Mouse (Mus musculus): Measurements from ENCODE around the gene Mchr1. TPM values are rescaled to one million over a fixed set of nuclear protein-coding genes. Genes with fewer than 3 reads are reported as not detected.

The Mchr1 gene
- total and polyA plus RNA-seq, 2 experiments from 2014 or later, result 7.0 to 11.1 TPM

DNA sequence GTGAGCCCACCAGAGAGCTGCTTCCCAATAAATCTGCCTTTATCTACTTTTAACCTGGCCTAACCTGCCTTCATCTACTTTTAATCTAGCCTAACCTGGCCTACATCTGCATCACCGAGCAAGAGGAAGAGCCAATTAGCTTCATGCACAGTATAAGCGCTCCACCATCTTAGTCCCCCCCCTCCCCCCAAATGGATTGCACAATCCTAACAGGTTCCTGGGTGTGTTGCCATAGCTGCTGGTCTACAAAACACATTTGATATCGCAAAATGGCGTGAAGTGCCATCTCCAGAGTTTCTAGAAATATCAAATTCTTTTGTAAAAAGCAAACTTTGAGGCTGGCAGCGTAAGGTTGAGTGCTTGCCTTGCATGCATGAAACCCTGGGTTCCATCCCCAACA lies 24.0 kb downstream of the Mchr1 start:
- 95% methylated on average over 5 of the region's 5 CpGs for WGBS

DNA sequence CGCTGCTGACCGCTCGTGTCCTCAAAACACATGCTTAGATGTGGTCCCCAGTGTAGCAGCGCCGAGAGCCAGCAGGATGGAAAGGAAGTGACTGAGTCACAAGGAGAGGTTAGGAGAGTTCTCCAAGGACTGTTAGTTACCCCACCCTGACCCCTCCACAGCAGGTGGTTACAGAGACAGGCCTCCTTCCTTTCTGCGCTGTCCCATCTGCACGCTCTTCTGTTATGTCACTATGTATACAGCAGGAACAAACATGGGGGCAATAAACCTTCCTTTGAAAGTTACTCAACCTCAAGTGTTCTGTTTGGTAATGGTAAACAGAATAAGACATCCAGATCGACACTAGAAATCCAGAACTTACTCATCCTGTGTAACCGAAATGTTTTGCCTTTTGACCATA lies 24.9 kb downstream of the Mchr1 start:
- no peak overlapping the region for H3K4me2 ChIP-seq (ENCODE audit: low read depth, low read length)
- no peaks in the 10 kb centered on the region for H3K27me3 ChIP-seq (ENCODE audit: insufficient read depth, low read length)
- H3K9ac ChIP-seq (replicated peaks; ENCODE audit: low read length), result no peak overlapping the region
- DNase-seq (ENCODE audit: low spot score), result no peak
- H3K36me3 ChIP-seq (ENCODE audit: insufficient read depth, low read length), result no peaks in the 10 kb centered on the region
- no peak overlapping the region for H3K4me3 ChIP-seq (ENCODE audit: low read length)
- no peaks in the 10 kb centered on the region for H3K9me3 ChIP-seq (ENCODE audit: low read length)
- ATAC-seq, result no peak
- WGBS, result 87% methylated on average over 9 of the region's 9 CpGs
- peaks cover 1% of the 10 kb centered on the region; the same call in 1 of the 2 replicates for H3K4me1 ChIP-seq (ENCODE audit: insufficient read depth, low read length)
- no peak for TF ChIP-seq CTCF (IDR thresholded peaks at IDR 0.05; ENCODE audit: low read depth)
- no peak overlapping the region for H3K27ac ChIP-seq

More for the DNA sequence above, 24.0 kb downstream of the Mchr1 start:
- Histone ChIP-seq H3K27me3 (ENCODE audit: insufficient read depth, low read length) (no peaks in the 10 kb centered on the region), H3K27ac (no peak overlapping the region), H3K9ac (replicated peaks; ENCODE audit: low read length) (no peak overlapping the region), H3K9me3 (ENCODE audit: low read length) (no peaks in the 10 kb centered on the region), H3K4me3 (ENCODE audit: low read length) (no peak overlapping the region), H3K36me3 (ENCODE audit: insufficient read depth, low read length) (no peaks in the 10 kb centered on the region), H3K4me1 (ENCODE audit: insufficient read depth, low read length) (peaks cover 8% of the 10 kb centered on the region; the same call in 1 of the 2 replicates), H3K4me2 (ENCODE audit: low read depth, low read length) (no peak overlapping the region)
- ATAC-seq, result no peak
- TF ChIP-seq CTCF (IDR thresholded peaks at IDR 0.05; ENCODE audit: low read depth), result no peak
- no peak for DNase-seq (ENCODE audit: low spot score)

DNA sequence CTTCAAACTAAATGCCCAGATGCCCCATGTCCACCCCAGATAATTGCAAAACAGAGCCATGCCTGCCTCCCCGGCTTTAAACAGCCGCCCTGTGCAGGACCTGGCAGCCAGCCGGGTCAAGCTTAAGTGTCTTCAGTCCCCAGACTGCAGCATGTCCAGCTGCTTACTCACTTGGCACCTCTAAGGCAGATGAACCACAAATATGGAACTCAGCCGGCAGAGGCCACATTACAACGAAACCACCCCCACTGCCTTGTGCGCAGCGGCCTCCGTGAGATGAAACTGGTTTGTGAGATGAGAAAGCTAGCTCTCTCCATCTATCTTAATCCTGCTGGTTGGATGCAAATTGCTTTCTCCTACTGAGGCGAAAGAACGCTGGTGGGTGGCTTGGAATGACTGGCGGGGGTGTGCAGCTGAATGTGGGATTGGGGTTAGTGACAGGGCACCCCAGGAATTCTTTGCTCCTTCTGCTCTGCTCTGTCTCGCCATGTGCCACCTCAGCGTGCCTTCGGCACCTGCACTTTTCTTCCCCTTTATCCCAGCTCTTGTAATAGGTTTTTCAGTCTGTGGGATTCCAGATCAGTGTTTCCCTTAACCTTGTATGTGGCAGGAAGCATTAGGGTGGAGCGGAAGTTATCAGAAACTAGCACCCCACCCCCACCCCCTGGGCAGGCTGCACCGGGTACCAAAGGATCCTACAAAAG lies 29.2 kb downstream of the Mchr1 start:
- Histone ChIP-seq H3K9me3 (ENCODE audit: low read length) (no peaks in the 10 kb centered on the region), H3K4me2 (ENCODE audit: low read depth, low read length) (0 out of 2 replicates have a peak overlapping the region, but pooled peaks have one; percentile 2), H3K27me3 (ENCODE audit: insufficient read depth, low read length) (no peaks in the 10 kb centered on the region), H3K4me1 (ENCODE audit: insufficient read depth, low read length) (no peaks in the 10 kb centered on the region), H3K27ac (peak overlapping the region; percentile 17; the same call in 1 of the 2 replicates), H3K36me3 (ENCODE audit: insufficient read depth, low read length) (no peaks in the 10 kb centered on the region), H3K9ac (replicated peaks; ENCODE audit: low read length) (peak overlapping the region; percentile 33; the same call in 1 of the 2 replicates), H3K4me3 (ENCODE audit: low read length) (no peak overlapping the region)
- ATAC-seq (peak; percentile 61), DNase-seq (ENCODE audit: low spot score) (peak; percentile 61)
- TF ChIP-seq CTCF (IDR thresholded peaks at IDR 0.05; ENCODE audit: low read depth), result no peak
- WGBS, result 26% methylated on average over 16 of the region's 16 CpGs

DNA sequence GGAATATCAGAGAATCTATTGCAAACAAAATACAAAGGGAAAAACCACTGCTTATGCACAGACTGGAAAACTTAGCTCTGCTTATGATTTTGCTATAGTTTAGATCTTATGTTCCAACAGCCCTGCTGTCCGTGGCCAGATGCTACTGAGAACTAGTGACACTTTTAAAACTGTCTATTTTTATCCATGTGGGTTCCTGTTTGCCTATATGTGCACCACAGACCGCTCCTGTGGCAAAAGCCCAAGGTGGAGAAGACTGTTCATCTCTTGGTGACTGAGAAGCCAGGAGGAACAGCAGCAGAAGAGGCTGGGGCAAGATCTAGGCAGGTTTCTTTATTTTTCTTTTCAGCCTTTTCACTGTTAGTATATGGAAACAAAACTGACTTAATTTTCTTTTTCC lies 32.1 kb downstream of the Mchr1 start:
- Histone ChIP-seq H3K27ac (no peak overlapping the region), H3K9ac (replicated peaks; ENCODE audit: low read length) (no peak overlapping the region), H3K4me2 (ENCODE audit: low read depth, low read length) (no peak overlapping the region), H3K4me1 (ENCODE audit: insufficient read depth, low read length) (no peaks in the 10 kb centered on the region; the same call in 1 of the 2 replicates), H3K36me3 (ENCODE audit: insufficient read depth, low read length) (no peaks in the 10 kb centered on the region), H3K4me3 (ENCODE audit: low read length) (no peak overlapping the region), H3K9me3 (ENCODE audit: low read length) (no peaks in the 10 kb centered on the region), H3K27me3 (ENCODE audit: insufficient read depth, low read length) (no peaks in the 10 kb centered on the region)
- no peak for TF ChIP-seq CTCF (IDR thresholded peaks at IDR 0.05; ENCODE audit: low read depth)
- no peak for DNase-seq (ENCODE audit: low spot score)
- WGBS, result 76% methylated on average over 2 of the region's 2 CpGs
- ATAC-seq, result no peak

DNA sequence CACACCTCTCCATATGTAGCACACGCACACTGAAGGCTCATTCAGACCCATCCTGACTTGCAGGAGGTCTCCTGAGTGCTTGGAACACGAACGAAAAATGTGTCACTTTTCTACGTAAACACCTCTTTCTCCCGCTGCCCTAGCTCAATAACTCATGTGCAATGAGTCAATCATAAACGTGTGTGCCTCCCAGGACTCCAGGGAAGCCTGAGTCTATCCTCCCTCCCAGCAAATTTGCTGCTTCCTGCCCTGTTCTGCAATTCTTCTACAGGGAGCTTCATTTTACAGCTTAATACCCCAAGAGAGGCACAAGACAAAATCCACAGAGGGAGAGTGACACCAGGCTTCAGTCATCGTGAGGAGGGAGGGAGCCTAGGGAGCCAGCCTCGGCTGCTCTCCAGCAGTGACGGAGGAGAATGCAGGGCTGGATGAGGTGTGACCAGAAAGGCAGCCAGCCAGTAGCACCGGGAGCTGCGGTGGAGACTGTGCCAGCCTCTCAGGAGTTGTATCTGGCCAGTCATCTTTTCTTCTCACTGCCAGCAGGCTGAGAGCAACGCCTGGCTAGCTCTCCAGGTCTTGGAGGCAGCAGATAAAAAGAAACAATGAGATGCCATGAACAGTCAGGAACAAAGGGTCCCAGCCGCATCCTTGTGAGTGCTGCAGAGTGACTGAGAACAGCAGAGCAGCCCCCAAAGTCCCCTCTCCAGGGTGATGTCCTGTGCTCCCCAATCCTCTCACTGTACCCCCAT lies 37.2 kb downstream of the Mchr1 start:
- 11% methylated on average over 13 of the region's 13 CpGs for WGBS
- peak overlapping the region; percentile 76 for H3K27ac ChIP-seq
- ATAC-seq (peak; percentile 89), DNase-seq (ENCODE audit: low spot score) (peak; percentile 78)
- TF ChIP-seq CTCF (IDR thresholded peaks at IDR 0.05; ENCODE audit: low read depth), result no peak
- H3K4me3 ChIP-seq (ENCODE audit: low read length), result no peak overlapping the region
- H3K4me2 ChIP-seq (ENCODE audit: low read depth, low read length), result peak overlapping the region; percentile 30
- H3K36me3 ChIP-seq (ENCODE audit: insufficient read depth, low read length), result no peaks in the 10 kb centered on the region
- no peaks in the 10 kb centered on the region for H3K9me3 ChIP-seq (ENCODE audit: low read length)
- no peak overlapping the region for H3K9ac ChIP-seq (replicated peaks; ENCODE audit: low read length)
- no peaks in the 10 kb centered on the region for H3K27me3 ChIP-seq (ENCODE audit: insufficient read depth, low read length)
- H3K4me1 ChIP-seq (ENCODE audit: insufficient read depth, low read length), result peaks cover 6% of the 10 kb centered on the region

DNA sequence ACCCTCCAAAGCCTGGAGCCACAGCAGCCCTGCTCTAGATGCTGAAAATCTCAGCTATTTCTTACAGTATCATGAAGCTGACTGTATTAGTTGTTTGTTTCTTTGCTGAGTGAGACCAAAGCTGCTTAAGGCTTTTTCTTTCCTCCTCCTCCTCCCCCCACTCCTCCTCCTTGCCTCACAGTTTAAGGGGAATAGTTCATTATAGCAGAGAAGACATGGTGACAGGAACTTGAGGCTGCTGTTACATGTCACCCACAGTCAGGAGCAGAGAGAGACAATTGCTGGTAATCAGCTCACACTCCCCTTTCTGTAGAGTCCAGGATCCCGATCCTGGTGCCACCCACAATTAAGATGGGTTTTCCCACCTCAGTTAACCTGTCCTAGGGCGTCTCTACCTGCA lies 38.1 kb downstream of the Mchr1 start:
- ATAC-seq, result peak; percentile 18; the same call in 1 of the 2 replicates
- WGBS, result 57% methylated on average over 2 of the region's 2 CpGs
- H3K27me3 ChIP-seq (ENCODE audit: insufficient read depth, low read length), result no peaks in the 10 kb centered on the region

More for the DNA sequence above, 38.1 kb downstream of the Mchr1 start:
- no peak for DNase-seq (ENCODE audit: low spot score)
- no peak for TF ChIP-seq CTCF (IDR thresholded peaks at IDR 0.05; ENCODE audit: low read depth)
- Histone ChIP-seq H3K9me3 (ENCODE audit: low read length) (no peaks in the 10 kb centered on the region), H3K4me2 (ENCODE audit: low read depth, low read length) (no peak overlapping the region), H3K36me3 (ENCODE audit: insufficient read depth, low read length) (no peaks in the 10 kb centered on the region), H3K9ac (replicated peaks; ENCODE audit: low read length) (no peak overlapping the region), H3K27ac (peak overlapping the region; percentile 76), H3K4me1 (ENCODE audit: insufficient read depth, low read length) (peaks cover 10% of the 10 kb centered on the region), H3K4me3 (ENCODE audit: low read length) (no peak overlapping the region)
